Mouse (Mus musculus) cortical plate, adult 2 months (tissue): Measurements from ENCODE around the gene Tbl1xr1.

ENCODE experiments used
- CTCF ChIP-seq: fragments of 200-500 bp; IDR thresholded peaks from 2 replicates; pipeline ENCODE4 v1.5.1; 2011; ENCODE audit warnings: mild to moderate bottlenecking, control low read depth, low read length; ENCODE audit not compliant: insufficient read depth; ENCODE audit errors: extremely low read depth
- POLR2A ChIP-seq: fragments of 200-500 bp; IDR thresholded peaks from 2 replicates; pipeline ENCODE4 v1.6.1; 2011; ENCODE audit warnings: mild to moderate bottlenecking, low read length, control low read depth; ENCODE audit not compliant: insufficient read depth; ENCODE audit errors: extremely low read depth

- TF ChIP-seq POLR2A (no peak), CTCF (no peak)
These were observed 39.2 kb downstream of the Tbl1xr1 start for GRCm38 (mm10) chr3:22115678-22116077.
